Mouse (Mus musculus) heart, adult 2 months (tissue): ENCODE data around the gene Mpv17l2.

ENCODE experiments used
- CTCF ChIP-seq: fragments of 200-600 bp; IDR thresholded peaks from 2 replicates; pipeline ENCODE4 v1.8.1; 2022; ENCODE audit warnings: antibody characterized with exemption, mild to moderate bottlenecking, moderate library complexity
- EP300 ChIP-seq: fragments of 200-500 bp; IDR thresholded peaks from 2 replicates; pipeline ENCODE4 v1.6.1; 2011; ENCODE audit warnings: low read depth, low read length, control low read depth; ENCODE audit not compliant: insufficient read depth
- POLR2A ChIP-seq: fragments of 200-500 bp; IDR thresholded peaks from 2 replicates; pipeline ENCODE4 v1.6.1; 2011; ENCODE audit warnings: mild to moderate bottlenecking, low read depth, low read length, control low read depth; ENCODE audit not compliant: insufficient read depth

DNA sequence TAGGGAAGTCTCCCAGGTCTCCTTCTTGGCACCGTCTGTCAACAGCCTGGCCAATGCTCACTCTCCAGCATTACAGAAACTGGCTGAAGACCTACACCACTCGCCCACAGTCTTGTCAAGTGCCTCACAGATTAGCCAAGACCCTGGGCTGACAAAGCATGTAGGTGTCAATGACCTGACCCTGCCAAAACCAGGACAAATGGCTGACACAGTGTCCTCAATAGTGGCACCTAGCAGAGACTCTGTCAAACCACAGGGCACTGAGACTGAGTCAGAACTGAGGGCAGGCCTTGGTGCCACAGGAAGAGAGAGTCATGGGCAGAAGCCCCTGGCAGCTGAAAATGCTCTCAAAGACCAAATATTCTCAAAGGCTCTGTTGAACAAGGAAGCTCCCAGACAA is 45.7 kb downstream of the Mpv17l2 start:
- TF ChIP-seq CTCF, result no peak
- TF ChIP-seq POLR2A, result no peak
- TF ChIP-seq EP300, result no peak
